Mouse (Mus musculus) forebrain, postnatal 0 days (tissue): ENCODE data around the gene Gys2. TPM values are rescaled to one million over a fixed set of nuclear protein-coding genes. Genes with fewer than 3 reads are reported as not detected.

Experiments
- ATAC-seq: fragments of 200-750 bp; cut with Nextera tagmentation; 2 replicates; pipeline ENCODE4 v1.8.0; 2017; ENCODE audit warnings: mild to moderate bottlenecking, moderate library complexity
- DNase-seq: peaks from one replicate; pipeline ENCODE4 v3.0.0-alpha.2; 2015
- H3K27ac ChIP-seq: fragments of 300-500 bp; sonication (generic); 2 replicates; pipeline ENCODE4 v1.5.1; 2014; ENCODE audit warnings: low read depth, mild to moderate bottlenecking, antibody characterized with exemption, low read length, moderate library complexity, mixed read lengths
- H3K27me3 ChIP-seq: fragments of 300-500 bp; sonication (generic); 2 replicates; pipeline ENCODE4 v1.6.1; 2014; ENCODE audit warnings: mild to moderate bottlenecking, low read length, mixed read lengths; ENCODE audit not compliant: insufficient read depth
- H3K36me3 ChIP-seq: fragments of 300-500 bp; sonication (generic); 2 replicates; pipeline ENCODE4 v1.6.1; 2014; ENCODE audit warnings: mild to moderate bottlenecking, moderate library complexity; ENCODE audit not compliant: insufficient read depth
- H3K4me1 ChIP-seq: fragments of 300-500 bp; sonication (generic); 2 replicates; pipeline ENCODE4 v1.6.1; 2014; ENCODE audit warnings: antibody characterized with exemption; ENCODE audit not compliant: insufficient read depth
- H3K4me2 ChIP-seq: fragments of 300-500 bp; sonication (generic); 2 replicates; pipeline ENCODE4 v1.6.1; 2014; ENCODE audit warnings: low read depth, mild to moderate bottlenecking, moderate library complexity
- H3K4me3 ChIP-seq: fragments of 300-500 bp; sonication (generic); 2 replicates; pipeline ENCODE4 v1.5.1; 2014; ENCODE audit warnings: low read depth, low read length, mixed read lengths
- H3K9ac ChIP-seq: fragments of 300-500 bp; sonication (generic); 2 replicates; pipeline ENCODE4 v1.6.1; 2014; ENCODE audit warnings: mild to moderate bottlenecking
- H3K9me3 ChIP-seq: fragments of 300-500 bp; sonication (generic); 2 replicates; pipeline ENCODE4 v1.6.1; 2016; ENCODE audit warnings: low read length
- CTCF ChIP-seq: sonication (generic); IDR thresholded peaks from 2 replicates; pipeline ENCODE4 v1.5.1; 2016; ENCODE audit warnings: antibody characterized with exemption, control low read depth, low read depth
- WGBS: fragments of 180-500 bp; shearing (Covaris S2); extraction: QIAGEN DNeasy Blood & Tissue Kit; methylation state at CpG from one replicate; pipeline ENCODE4 v1.1.7; 2014; 5-methylcytosine and 5-hydroxymethylcytosine counted together
- polyA plus RNA-seq: library from polyadenylated mRNA; unstranded; fragments of >200 nt; fragmentation: Nextera tagmentation; extraction: Ambion mirVana; gene quantifications from 2 replicates; pipeline ENCODE4 v1.2.1, GENCODE M21; 2015
- total RNA-seq: library from RNA; depleted of rRNA; stranded (reverse); fragments of >200 nt; gene quantifications from 2 replicates; pipeline ENCODE4 v1.2.3, GENCODE M21; 2014

The Gys2 gene
- total and polyA plus RNA-seq, 2 experiments from 2014 or later = 0.23 TPM; not detected in 1

DNA sequence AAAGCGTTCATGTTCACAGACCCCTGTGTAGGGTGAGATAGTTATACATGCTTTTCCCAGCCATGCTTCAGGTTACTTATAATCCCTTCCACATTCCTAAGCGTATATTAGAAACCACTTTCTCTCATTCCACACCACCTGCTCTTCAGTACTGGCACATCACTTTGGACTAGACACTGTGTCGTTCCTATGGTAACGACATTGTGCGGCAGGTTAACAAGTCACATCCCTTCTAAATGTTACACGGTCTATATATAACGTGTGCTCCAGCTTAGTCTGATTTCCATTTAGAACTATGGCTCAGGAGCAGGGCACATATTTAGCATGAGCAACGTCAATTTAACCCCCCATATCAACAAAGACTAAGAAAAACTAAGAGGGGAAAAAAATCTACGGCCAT is 14.7 kb upstream of the Gys2 start:
- Histone ChIP-seq H3K9ac (no peak overlapping the region), H3K4me2 (no peak overlapping the region), H3K36me3 (peaks cover 30% of the 10 kb centered on the region), H3K27me3 (no peaks in the 10 kb centered on the region), H3K27ac (no peak overlapping the region), H3K4me3 (no peak overlapping the region), H3K4me1 (no peaks in the 10 kb centered on the region), H3K9me3 (no peaks in the 10 kb centered on the region)
- WGBS = 87% methylated on average over 9 of the region's 9 CpGs
- ATAC-seq (no peak), DNase-seq (no peak)
- TF ChIP-seq CTCF = no peak

DNA sequence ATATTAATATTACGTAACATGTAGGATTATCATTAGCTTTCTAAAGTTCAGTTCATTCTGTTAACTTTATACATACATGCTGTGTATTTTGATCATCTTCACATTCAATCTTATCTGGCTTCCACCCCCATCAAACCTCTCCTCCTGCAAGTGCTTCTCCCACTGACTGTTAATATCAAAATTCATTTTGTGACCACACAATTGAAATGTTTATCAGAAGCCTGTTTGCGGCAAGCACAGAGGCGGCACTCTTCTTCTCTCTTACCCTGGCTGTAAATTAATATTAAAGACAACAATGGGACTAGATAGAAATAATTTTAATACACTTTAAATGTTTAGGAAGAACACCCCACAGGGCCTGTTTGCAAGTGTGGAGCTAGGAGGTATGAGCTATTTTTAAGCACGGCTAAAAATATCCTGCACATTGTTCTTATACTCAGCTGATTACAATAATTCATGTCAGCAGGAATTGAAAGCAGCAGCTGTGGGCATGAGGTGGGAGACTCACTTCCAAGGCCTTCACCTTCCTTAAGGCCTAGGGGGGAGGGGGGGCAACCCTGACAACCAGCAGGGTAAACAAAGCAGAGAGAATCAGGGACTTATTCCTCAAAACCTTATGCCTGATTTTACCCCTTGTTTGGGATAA is 12.7 kb upstream of the Gys2 start:
- no peaks in the 10 kb centered on the region for H3K4me1 ChIP-seq
- H3K27me3 ChIP-seq = no peaks in the 10 kb centered on the region
- H3K9me3 ChIP-seq = no peaks in the 10 kb centered on the region
- no peak overlapping the region for H3K4me2 ChIP-seq
- DNase-seq = peak; percentile 25
- WGBS = 85% methylated on average over 4 of the region's 4 CpGs
- no peak for TF ChIP-seq CTCF
- no peak overlapping the region for H3K4me3 ChIP-seq
- H3K36me3 ChIP-seq = peaks cover 22% of the 10 kb centered on the region
- H3K9ac ChIP-seq = no peak overlapping the region
- no peak for ATAC-seq
- no peak overlapping the region for H3K27ac ChIP-seq

DNA sequence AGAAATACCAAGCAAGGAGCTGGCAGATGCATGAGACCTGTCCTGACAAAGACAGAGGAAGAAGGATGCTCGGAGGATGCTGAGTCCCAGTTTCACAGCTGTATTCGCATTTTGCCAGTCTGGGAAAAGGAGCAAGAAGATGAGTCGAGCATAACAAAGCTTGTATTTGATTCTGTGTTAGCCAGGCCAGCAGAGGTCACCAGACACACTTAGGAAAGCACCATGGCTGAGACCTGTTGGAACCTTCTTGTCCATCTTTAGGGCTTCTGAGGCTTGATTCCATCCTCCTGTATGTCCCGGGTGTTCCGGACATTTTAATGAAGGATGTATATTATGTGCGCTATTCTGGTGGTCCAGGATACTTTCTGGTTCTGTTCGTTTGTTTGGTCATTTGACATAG is 4.3 kb upstream of the Gys2 start:
- no peak for TF ChIP-seq CTCF
- no peaks in the 10 kb centered on the region for H3K4me1 ChIP-seq
- H3K9ac ChIP-seq = no peak overlapping the region
- DNase-seq (no peak), ATAC-seq (no peak)
- H3K9me3 ChIP-seq = no peaks in the 10 kb centered on the region
- H3K4me2 ChIP-seq = no peak overlapping the region
- no peaks in the 10 kb centered on the region for H3K36me3 ChIP-seq
- 78% methylated on average over 7 of the region's 7 CpGs for WGBS
- no peak overlapping the region for H3K4me3 ChIP-seq
- no peak overlapping the region for H3K27ac ChIP-seq
- no peaks in the 10 kb centered on the region for H3K27me3 ChIP-seq

DNA sequence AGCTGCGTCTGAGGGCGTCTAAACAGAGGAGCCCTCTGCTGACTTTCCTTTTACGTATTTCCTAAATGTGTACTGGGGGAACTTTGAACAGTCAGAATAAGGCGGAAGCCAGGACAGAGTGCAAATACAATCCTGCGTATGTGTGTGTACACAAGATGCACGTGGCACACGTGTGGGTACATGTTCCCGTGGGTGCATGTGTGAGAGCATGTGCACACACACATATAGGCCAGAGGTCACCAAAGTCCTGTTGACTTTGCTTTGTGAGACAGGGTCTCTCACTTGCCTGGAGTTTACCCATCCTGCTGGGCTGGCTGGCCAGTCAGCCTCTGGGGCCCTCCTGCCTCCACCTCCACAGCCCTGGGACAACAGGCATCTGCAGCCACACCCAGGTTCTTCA is 1.8 kb downstream of the Gys2 start:
- Histone ChIP-seq H3K36me3 (no peaks in the 10 kb centered on the region), H3K27me3 (no peaks in the 10 kb centered on the region), H3K4me3 (no peak overlapping the region), H3K4me1 (no peaks in the 10 kb centered on the region), H3K9me3 (no peaks in the 10 kb centered on the region), H3K27ac (no peak overlapping the region), H3K4me2 (no peak overlapping the region), H3K9ac (no peak overlapping the region)
- DNase-seq (no peak), ATAC-seq (no peak)
- 87% methylated on average over 8 of the region's 8 CpGs for WGBS
- no peak for TF ChIP-seq CTCF

DNA sequence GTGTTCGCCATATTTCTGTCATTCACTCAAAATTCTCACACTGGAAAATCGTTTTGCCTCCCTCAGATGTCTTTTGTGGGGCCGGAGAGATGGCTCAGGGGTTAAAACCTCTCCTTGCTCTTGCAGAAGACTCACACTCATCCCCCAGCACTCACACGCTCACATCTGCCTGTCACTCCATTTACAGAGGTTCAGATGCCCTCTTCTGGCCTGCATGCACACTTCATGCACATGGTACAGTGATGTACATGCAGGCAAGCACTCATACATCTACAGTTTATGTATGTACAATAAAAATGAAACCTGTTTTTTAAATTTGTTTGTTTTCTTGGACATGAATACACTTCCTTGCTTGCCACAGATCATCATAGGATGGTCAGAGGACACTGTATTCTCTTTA is 3.3 kb downstream of the Gys2 start:
- 56% methylated on average over 4 of the region's 4 CpGs for WGBS

DNA sequence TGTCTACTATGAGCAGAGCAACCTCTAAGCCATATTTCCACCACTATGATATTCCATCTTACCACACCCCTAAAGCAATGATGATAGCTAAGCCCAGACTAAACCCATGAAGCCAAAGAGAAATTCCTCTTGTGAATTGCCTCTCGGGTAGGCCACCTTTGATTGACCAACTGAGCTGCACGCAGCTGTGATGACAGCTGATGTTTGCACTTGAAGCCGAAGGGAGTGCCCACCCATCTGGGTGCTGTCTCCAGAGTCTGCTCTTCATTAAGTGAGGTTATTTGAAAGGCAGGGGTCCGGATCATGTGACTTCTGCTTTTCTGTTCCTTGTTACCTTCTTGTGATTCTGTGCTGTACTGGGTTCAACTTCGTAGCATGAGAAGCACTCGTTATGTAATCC is 10.7 kb downstream of the Gys2 start:
- WGBS = 77% methylated on average over 6 of the region's 6 CpGs
- H3K27ac ChIP-seq = no peak overlapping the region
- H3K4me2 ChIP-seq = no peak overlapping the region
- DNase-seq (no peak), ATAC-seq (no peak)
- H3K9ac ChIP-seq = no peak overlapping the region
- H3K9me3 ChIP-seq = no peaks in the 10 kb centered on the region
- no peaks in the 10 kb centered on the region for H3K4me1 ChIP-seq
- H3K36me3 ChIP-seq = no peaks in the 10 kb centered on the region
- no peak for TF ChIP-seq CTCF
- H3K27me3 ChIP-seq = no peaks in the 10 kb centered on the region
- H3K4me3 ChIP-seq = no peak overlapping the region

More for the DNA sequence above, 3.3 kb downstream of the Gys2 start:
- peak; percentile 70; the same call in 1 of the 2 replicates for ATAC-seq
- TF ChIP-seq CTCF = peak; percentile 62
- H3K9ac ChIP-seq = no peak overlapping the region
- no peak overlapping the region for H3K27ac ChIP-seq
- DNase-seq = peak; percentile 9
- no peaks in the 10 kb centered on the region for H3K4me1 ChIP-seq
- H3K4me2 ChIP-seq = no peak overlapping the region
- no peaks in the 10 kb centered on the region for H3K9me3 ChIP-seq
- H3K36me3 ChIP-seq = no peaks in the 10 kb centered on the region
- H3K27me3 ChIP-seq = no peaks in the 10 kb centered on the region
- no peak overlapping the region for H3K4me3 ChIP-seq

DNA sequence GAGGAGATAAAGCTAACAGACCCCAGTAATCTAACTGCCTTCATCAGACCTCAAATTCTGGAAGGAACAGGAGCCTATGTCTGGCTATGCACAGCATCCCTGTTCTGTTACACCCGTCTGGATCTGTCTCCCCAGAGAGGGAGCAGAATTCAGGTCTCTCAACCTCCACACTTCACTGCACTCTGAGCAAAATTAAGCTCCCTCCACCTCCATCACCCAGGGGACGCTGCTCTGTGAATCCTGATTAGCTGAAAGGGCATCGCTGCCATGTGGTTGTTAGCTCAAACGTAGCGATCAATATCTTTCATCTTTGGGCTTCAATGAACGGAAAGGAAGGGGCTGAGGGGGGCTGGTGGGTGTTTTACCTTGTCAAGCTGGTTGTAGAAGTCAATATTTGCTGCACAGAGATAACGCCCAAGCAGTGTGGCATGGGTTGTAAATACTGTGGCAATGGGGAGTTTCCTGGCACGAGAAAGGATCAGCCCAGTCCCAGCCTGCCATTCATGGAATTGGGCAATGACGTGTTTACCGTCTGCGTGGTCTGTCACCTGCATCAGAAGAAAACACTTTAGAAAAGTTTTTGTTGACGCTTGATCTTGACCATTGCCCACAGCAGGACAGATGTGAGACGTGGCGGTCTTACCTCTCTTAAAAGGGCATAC is 13.8 kb downstream of the Gys2 start:
- H3K9ac ChIP-seq = no peak overlapping the region
- H3K4me3 ChIP-seq = no peak overlapping the region
- H3K9me3 ChIP-seq = no peaks in the 10 kb centered on the region
- no peak overlapping the region for H3K27ac ChIP-seq
- no peak for DNase-seq
- no peaks in the 10 kb centered on the region for H3K27me3 ChIP-seq
- WGBS = 72% methylated on average over 14 of the region's 14 CpGs
- no peaks in the 10 kb centered on the region for H3K4me1 ChIP-seq
- TF ChIP-seq CTCF = no peak
- H3K36me3 ChIP-seq = no peaks in the 10 kb centered on the region
- no peak for ATAC-seq
- no peak overlapping the region for H3K4me2 ChIP-seq
